Mouse (Mus musculus): ENCODE measurements around the gene Actn2.

Actn2 gene

DNA sequence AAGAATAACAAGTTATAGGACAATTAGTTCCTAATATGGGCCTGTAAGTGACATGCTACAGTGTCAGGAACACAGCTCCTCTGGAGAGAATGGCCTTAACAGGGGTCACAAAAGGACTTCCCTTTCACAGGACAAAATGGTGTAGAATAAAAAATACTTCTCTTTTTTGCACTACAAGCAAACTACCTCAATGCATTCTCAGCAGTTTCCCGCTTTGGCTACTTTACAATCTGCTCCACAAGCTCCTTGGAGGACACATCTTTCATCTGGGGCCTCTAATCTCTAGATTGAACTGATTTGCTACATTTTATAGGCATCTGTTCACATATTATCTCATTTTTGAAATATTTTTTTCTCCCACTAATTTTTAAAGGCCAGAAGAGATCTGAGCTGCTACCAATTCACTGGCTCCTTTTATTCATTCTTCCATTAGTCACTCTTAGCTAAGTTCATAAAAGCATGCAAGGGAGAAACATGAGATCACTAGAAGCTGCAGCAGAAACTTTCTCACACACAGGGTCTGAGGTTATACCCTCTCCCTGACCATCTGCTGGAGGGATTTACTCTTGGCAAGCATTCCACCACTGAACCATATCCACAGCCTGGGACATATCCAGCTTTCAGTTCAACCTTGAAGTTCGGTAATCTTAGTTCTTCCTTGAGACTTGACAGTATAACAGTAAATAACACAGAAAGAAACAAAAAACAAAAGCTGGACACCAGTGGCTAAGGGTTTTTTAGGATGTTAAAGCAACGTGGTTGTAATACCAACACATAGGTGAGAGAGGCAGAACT, 84.5 kb downstream of the Actn2 start:
- DNase-seq (ENCODE audit: low spot score): no peak

GRCm38 (mm10) chr13:12250496-12250895, 90.1 kb downstream of the Actn2 start:
- no peak for DNase-seq (ENCODE audit: low spot score)

DNA sequence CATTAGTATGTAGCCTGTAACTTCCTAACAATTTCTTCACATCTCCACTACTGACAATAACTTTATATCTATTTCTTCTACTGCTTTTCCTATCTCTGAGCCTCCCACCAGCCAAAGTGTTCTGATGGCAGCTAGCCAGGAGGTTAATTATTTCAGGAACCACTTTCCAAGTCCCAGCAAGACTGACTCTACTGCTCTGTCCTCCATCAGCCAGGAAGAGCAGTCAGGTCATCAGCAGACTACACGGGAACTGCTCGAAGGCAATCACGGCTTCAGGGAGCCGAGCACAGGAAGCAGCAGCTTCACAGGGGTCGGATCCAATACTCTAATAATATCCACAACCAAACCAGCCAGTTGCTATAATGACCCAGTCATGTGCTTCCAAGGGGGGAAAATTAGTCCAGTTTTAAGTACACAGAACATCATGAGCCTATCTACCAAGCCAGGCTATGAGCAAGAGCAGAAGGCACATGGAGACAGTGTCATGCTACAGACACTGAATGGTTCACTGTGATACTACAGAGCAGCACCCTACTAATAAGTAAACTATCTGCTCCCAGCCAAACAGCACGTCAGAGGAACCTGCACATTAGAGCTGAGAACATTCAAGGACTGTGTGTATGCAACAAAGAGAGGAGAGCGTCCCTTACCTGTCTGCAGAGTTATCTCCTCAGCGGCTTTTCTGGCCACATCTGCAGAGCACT, 91.2 kb downstream of the Actn2 start:
- no peak for DNase-seq (ENCODE audit: low spot score)

- no peak for DNase-seq (ENCODE audit: low spot score)
Measured at GRCm38 (mm10) chr13:12245938-12246337, 94.6 kb downstream of the Actn2 start.

DNA sequence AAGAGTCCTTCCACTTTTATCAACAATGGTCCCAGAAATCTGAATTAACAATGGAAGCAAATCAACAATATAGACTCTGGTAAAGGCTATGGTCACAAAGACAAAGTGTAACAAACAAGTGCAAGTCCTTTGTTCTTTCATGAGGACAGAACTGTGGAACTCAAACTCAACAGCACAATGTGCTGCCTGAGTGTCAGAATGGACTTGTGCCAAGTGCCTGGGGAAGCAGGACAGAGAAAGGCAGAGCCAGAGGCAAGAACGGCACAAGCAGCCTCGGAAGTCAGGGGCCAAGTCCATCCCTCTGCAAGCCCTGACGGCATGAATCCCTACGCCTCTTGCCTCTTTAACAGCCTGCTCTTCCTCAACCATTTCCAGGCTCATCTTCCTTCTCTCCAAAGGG, 96.6 kb downstream of the Actn2 start:
- no peak for DNase-seq (ENCODE audit: low spot score)

DNA sequence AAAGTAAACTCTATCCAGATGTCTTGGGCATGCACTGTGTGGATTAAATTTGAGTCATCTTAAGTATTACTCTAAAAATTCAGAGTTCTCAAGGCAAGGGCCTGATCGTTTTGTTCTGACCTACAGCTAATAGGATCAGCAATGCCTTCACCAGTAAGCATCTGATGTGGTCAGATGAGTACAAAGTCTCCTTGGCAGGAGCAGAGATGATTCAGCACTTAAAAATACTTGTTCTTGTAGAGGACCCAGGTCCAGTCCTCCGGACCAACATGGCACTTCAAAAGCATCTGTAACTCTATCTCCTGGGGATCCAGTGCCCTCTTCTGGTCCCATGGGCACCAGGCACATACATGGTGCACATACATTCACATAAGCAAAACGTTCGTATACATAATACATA, 108.4 kb downstream of the Actn2 start:
- no peak for DNase-seq (ENCODE audit: low spot score)

GRCm38 (mm10) chr13:12228248-12228647, 112.3 kb downstream of the Actn2 start:
- no peak for DNase-seq (ENCODE audit: low spot score)

GRCm38 (mm10) chr13:12227606-12228005, 113.0 kb downstream of the Actn2 start:
- no peak for DNase-seq (ENCODE audit: low spot score)

All from layer of hippocampus, adult 9-10 months (tissue).